Mouse (Mus musculus) testis, adult 10 weeks (tissue): ENCODE results near the gene Gm28553. TPM values are rescaled to one million over a fixed set of nuclear protein-coding genes. Genes with fewer than 3 reads are reported as not detected.

Source experiments
- polyA plus RNA-seq: library from polyadenylated mRNA; stranded (reverse); fragments of 350-450 nt; fragmentation: Illumina TruSeq; extraction: RNeasy Lipid Tissue Mini Kit (QIAGEN cat#74804); gene quantifications from one replicate; pipeline ENCODE4 v1.2.3, GENCODE M21; 2014; ENCODE audit warnings: low read depth, low replicate concordance

Gm28553 gene
- polyA plus RNA-seq: 7.4 TPM

GRCm38 (mm10) chrY:48856197-48856596 lies at the start of gene Gm28553:
Gene Gm28553, plus strand, starts transcription at chrY:48856497.

